Mouse (Mus musculus): ENCODE measurements around the gene Igfbp4. TPM values are rescaled to one million over a fixed set of nuclear protein-coding genes. Genes with fewer than 3 reads are reported as not detected.

Igfbp4 gene
- total and polyA plus RNA-seq, 3 experiments: 89.8 to 221 TPM; not detected in 1

DNA sequence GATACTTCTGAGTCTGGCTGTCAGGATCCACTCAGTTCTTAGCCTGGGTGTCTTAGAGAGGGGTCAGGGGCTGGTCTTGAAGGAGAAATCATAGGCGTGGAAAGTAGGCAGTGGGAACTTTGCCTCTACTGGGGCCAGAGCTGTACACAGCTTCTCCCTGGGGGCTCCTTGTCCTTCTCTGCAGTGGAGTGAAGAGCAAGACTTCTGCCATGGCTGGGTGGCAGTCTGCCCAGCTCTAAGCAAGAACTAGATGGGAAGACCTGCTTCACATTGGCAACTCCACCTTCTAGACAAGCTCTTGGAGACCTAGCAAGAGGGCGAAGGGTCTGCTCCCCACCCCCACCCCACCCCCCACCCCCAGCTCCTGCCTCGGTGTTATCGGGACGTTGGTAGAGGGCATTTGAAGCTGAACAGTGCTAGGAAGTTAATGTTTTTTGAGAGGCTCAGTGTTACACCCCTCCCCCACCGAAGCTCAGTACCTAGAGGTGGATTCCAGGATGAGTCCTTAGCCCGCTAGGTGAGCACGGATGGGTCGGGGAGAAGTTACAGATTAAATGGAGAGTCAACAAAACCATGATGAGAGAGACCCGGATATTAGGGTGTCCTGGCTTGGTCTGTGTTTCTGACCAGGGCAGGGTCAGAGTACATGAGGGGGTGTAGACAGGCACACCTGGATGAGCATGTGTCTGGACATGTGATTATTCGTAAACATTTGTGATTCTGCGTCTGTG is 4.3 kb downstream of the Igfbp4 start:
- Histone ChIP-seq H3K27me3 (ENCODE audit: control insufficient read depth in 1 of 2, insufficient read depth in 2 of 2, low read length in 2 of 2) (no peaks in the 10 kb centered on the region), H3K9ac (ENCODE audit: control insufficient read depth, low read depth, low read length, poor library complexity, severe bottlenecking) (no peak overlapping the region), H3K9me3 (replicated peaks; ENCODE audit: insufficient read depth, low read length) (no peaks in the 10 kb centered on the region), H3K79me2 (ENCODE audit: control insufficient read depth, insufficient read depth, low read length, poor library complexity) (peaks cover 9% of the 10 kb centered on the region), H3K4me1 (ENCODE audit: control insufficient read depth in 1 of 2, insufficient read depth in 2 of 2, low read length in 2 of 2) (peaks cover 0 to 6% of the 10 kb centered on the region in 2 experiments; a peak in 1 of 4 replicates), H3K4me3 (ENCODE audit: control insufficient read depth in 1 of 2, insufficient read depth in 1 of 2, low read depth in 2 of 2, low read length in 2 of 2) (no peak overlapping the region), H3K36me3 (ENCODE audit: control insufficient read depth in 1 of 2, insufficient read depth in 2 of 2, low read length in 2 of 2) (no peaks in the 10 kb centered on the region; a peak in 1 of 4 replicates), H3K27ac (ENCODE audit: control insufficient read depth, low read depth, low read length) (no peak overlapping the region)
- no peak for DNase-seq (ENCODE audit: low read depth, low spot score)
- TF ChIP-seq MEF2A (IDR thresholded peaks at IDR 0.05; ENCODE audit: extremely low read depth, insufficient replicate concordance, low read depth, low read length, poor library complexity, severe bottlenecking) (no peak), MYB (IDR thresholded peaks at IDR 0.05; ENCODE audit: low read depth, low read length) (no peak)

DNA sequence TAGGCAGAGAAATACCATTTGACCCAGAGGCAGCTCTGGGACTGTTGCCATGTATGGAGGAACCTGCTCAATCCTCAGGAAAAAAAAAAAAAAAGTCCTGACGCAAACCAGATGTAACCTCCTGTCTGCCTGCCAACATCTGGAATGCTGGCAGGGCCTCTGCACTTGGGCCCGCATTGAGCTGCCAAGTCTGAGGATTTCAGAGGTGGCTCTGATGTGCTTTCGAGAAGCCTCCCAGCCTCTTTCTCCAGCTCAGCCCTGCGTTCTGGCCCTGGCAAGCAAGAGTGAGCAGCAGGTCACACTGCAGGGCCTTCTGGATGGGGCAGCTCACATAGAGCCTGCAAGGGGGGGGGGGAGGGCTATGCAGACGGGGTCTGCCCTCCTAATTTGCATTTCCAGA is 6.1 kb downstream of the Igfbp4 start:
- H3K36me3 ChIP-seq (ENCODE audit: control insufficient read depth in 1 of 2, insufficient read depth in 2 of 2, low read length in 2 of 2): no peaks in the 10 kb centered on the region; a peak in 1 of 4 replicates
- no peak for DNase-seq (ENCODE audit: low read depth, low spot score)
- no peaks in the 10 kb centered on the region for H3K27me3 ChIP-seq (ENCODE audit: control insufficient read depth in 1 of 2, insufficient read depth in 2 of 2, low read length in 2 of 2)
- H3K4me3 ChIP-seq (ENCODE audit: control insufficient read depth in 1 of 2, insufficient read depth in 1 of 2, low read depth in 2 of 2, low read length in 2 of 2): no peak overlapping the region
- H3K79me2 ChIP-seq (ENCODE audit: control insufficient read depth, insufficient read depth, low read length, poor library complexity): no peaks in the 10 kb centered on the region
- H3K4me1 ChIP-seq (ENCODE audit: control insufficient read depth in 1 of 2, insufficient read depth in 2 of 2, low read length in 2 of 2): peaks cover 0 to 4% of the 10 kb centered on the region in 2 experiments; a peak in 1 of 4 replicates
- TF ChIP-seq RAD21 (IDR thresholded peaks at IDR 0.05; ENCODE audit: low read depth, low read length) (no peak), MXI1 (IDR thresholded peaks at IDR 0.05; ENCODE audit: low read depth, low read length) (no peak), POLR2AphosphoS5 (IDR thresholded peaks at IDR 0.05; ENCODE audit: borderline replicate concordance, low read depth, low read length) (no peak), MYB (IDR thresholded peaks at IDR 0.05; ENCODE audit: low read depth, low read length) (no peak), KAT2A (conservative IDR thresholded peaks at IDR 0.05; ENCODE audit: low read depth, low read length) (no peak), POLR2AphosphoS2 (IDR thresholded peaks at IDR 0.05; ENCODE audit: low read length) (no peak), BHLHE40 (IDR thresholded peaks at IDR 0.05; ENCODE audit: borderline replicate concordance, low read depth, low read length) (no peak), UBTF (IDR thresholded peaks at IDR 0.05; ENCODE audit: borderline replicate concordance, insufficient read depth, low read depth, low read length) (no peak), RCOR1 (IDR thresholded peaks at IDR 0.05; ENCODE audit: low read depth, low read length) (no peak), SIN3A (IDR thresholded peaks at IDR 0.05; ENCODE audit: low read length) (no peak), TCF12 (IDR thresholded peaks at IDR 0.05; ENCODE audit: low read depth, low read length) (no peak), POLR2A (IDR thresholded peaks at IDR 0.05; ENCODE audit: control insufficient read depth in 1 of 2, insufficient read depth in 1 of 2, low read depth in 1 of 2, low read length in 2 of 2, poor library complexity in 1 of 2) (no peak), MAZ (IDR thresholded peaks at IDR 0.05; ENCODE audit: low read depth, low read length) (no peak), HCFC1 (IDR thresholded peaks at IDR 0.05; ENCODE audit: low read depth, low read length) (no peak), ZMIZ1 (IDR thresholded peaks at IDR 0.05; ENCODE audit: low read depth, low read length) (no peak), TAL1 (IDR thresholded peaks at IDR 0.05; ENCODE audit: low read length) (no peak), NELFE (IDR thresholded peaks at IDR 0.05; ENCODE audit: low read depth, low read length) (no peak), ETS1 (IDR thresholded peaks at IDR 0.05; ENCODE audit: low read depth, low read length) (no peak), NRF1 (IDR thresholded peaks at IDR 0.05; ENCODE audit: insufficient read depth, low read depth, low read length, poor library complexity, severe bottlenecking) (no peak), CTCF (IDR thresholded peaks at IDR 0.05 in 2 of 3, conservative IDR thresholded peaks at IDR 0.05 in 1 of 3; ENCODE audit: control insufficient read depth in 1 of 3, insufficient read depth in 1 of 3, low read depth in 2 of 3, low read length in 3 of 3, poor library complexity in 1 of 3, severe bottlenecking in 1 of 3) (no peak)
- no peak overlapping the region for H3K9ac ChIP-seq (ENCODE audit: control insufficient read depth, low read depth, low read length, poor library complexity, severe bottlenecking)
- H3K9me3 ChIP-seq (replicated peaks; ENCODE audit: insufficient read depth, low read length): no peaks in the 10 kb centered on the region
- H3K27ac ChIP-seq (ENCODE audit: control insufficient read depth, low read depth, low read length): no peak overlapping the region
